Mouse (Mus musculus) embryonic fibroblast, embryonic 13.5 days (primary cell): ENCODE data around the gene Eid1.

Source experiments
- CTCF ChIP-seq: IDR thresholded peaks from 2 replicates; pipeline ENCODE4 v1.5.1; 2011; ENCODE audit warnings: mild to moderate bottlenecking, control low read depth, low read length, moderate library complexity, borderline replicate concordance; ENCODE audit not compliant: insufficient read depth
- POLR2A ChIP-seq: IDR thresholded peaks from 2 replicates; pipeline ENCODE4 v1.6.1; 2011; ENCODE audit warnings: low read depth, mild to moderate bottlenecking, control low read depth, low read length, moderate library complexity

GRCm38 (mm10) chr2:125701606-125702005 lies 28.7 kb downstream of the Eid1 start:
- TF ChIP-seq CTCF = no peak
- TF ChIP-seq POLR2A = no peak
